Mouse (Mus musculus) G1E (cell line): ENCODE data around the gene Mia3.

Experiments used
- GATA2 ChIP-seq: IDR thresholded peaks from 2 replicates; pipeline ENCODE4 v1.6.1; 2012; ENCODE audit warnings: low read depth, low read length, inconsistent platforms, borderline replicate concordance
- TAL1 ChIP-seq: conservative IDR thresholded peaks from 2 replicates; pipeline ENCODE4 v1.6.1; 2012; ENCODE audit warnings: low read depth, low read length, inconsistent platforms, mixed read lengths

DNA sequence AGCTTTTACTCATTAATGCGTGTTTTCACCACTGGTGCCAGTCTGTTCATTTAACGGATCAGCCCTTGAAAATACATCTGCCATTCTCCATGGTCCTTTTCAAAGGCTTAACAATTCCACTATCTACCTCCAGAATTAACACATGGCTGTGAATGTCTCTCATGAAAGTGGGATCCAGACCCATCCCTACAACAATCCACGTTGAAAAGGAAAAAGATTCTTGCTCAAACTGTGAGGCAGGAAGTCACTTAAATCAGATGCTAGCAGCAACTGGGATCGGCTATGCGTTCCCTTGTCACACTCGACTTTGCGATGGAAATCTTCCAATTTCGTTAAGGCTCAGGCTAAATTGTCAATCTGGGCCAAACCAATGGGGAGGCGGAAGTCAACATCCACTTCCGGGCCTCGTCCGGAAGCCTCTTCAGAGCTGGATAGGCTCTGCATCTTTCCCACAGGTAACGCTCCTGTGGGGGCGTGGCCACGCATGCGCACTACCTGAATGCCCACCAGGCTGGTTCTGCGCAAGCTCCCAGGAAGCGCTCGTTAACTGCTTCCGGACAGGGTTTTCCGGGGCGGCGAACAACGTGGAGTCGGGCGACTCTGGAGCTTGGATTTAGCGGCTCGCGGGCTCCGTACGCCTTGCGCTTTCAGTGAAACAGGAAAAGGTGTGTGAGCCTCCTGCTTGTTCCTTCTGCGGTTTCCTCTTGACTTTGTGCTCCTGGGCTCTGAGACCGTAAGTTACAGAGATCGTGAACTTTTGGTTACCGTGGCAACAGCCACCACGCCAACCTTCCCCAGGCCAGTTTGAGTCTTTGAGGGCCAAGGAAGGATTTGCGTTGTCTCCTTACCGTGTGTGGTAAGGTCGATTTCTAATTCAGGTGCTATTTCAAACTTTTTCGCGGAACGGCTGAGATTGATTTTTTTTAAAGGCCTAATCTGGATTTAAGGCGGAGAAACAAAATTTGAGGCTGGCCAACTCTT, 19.4 kb upstream of the Mia3 start, which contains the start of gene Taf1a:
- TF ChIP-seq GATA2 (no peak), TAL1 (no peak)
